Mouse (Mus musculus) retina, embryonic 14.5 days (tissue): ENCODE measurements at regions not wholly inside any gene's neighbourhood (a gene's known extent, or its start where the extent isn't known, plus 50 kb on each side); places are given as distances from the start of the nearest gene placed in this dataset.

Source experiments
- DNase-seq: peaks from one replicate; pipeline ENCODE4 v3.0.0-alpha.2; 2015; ENCODE audit warnings: low spot score

DNA sequence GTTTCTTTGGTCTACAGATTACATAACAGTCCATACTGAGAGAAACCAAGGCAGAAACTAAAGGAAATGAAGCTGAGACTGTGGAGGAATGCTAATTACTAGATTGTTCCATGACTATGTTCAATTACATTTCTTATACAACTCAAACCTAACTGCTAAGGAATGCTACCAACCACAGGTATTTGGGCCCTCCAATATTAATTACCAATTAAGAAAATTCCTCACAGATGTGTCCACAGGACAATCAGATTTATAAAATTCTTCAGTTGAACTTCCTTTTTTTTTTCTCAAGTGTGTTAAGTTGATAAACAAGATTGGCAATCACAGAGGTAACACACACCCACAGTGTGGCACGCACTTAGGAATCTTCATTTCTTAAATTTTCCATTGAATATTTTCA is 196.8 kb upstream of the A730009L09Rik start:
- no peak for DNase-seq

DNA sequence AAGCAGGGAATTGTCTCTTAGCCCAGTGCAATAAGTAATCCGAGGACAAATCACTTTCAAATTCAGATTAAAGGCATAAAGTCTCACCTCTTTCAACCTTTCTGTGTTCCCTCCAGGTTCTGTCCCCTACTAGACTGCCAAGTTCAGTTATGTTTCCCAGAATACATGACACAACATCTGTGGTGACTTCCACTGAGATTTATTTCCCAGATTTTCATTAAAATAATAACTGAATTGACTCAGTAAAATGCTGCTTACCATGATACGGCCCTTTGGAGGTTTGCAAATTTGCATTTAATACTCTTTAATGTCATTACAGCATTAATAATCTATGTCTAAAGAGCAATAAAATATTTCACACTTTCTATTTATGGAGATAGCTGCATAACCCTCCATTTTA is 193.4 kb upstream of the A730009L09Rik start:
- DNase-seq = no peak

DNA sequence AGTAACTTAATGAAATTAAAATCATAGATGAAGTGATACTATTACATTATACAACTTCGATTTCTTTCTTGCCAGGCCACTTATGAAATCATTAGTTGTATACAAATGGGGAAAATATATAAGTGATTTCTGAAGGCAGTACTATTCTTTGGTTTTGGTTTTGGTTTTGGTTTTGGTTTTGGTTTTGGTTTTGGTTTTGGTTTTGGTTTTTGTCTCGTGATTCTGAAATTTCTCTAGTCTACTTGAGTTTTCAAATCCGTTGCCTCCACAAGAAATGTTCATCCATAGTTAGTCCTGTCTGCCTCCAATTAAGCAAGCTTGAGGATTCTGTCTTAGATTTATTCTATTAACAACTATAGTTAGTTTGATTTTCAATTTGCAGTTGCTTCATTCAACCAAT is 184.6 kb upstream of the A730009L09Rik start:
- DNase-seq = no peak

DNA sequence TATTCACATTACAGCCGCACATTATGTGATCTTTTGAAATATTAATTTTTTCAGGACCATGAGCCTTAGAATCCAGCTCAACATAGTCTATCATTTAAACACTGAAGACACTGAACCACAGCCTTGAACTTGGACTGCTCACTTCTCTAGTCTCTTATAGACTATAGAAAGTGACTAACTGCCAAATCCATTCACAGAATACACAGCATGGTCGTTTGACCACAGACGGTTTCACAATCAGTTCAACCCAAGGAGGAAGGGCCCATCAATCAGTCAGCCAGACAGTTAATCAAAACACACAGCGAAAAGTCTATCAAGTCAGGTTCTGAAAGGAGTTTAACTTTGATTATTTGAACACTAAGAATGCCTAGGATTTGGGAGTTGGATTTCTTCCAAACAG is 168.8 kb upstream of the A730009L09Rik start:
- DNase-seq = no peak

DNA sequence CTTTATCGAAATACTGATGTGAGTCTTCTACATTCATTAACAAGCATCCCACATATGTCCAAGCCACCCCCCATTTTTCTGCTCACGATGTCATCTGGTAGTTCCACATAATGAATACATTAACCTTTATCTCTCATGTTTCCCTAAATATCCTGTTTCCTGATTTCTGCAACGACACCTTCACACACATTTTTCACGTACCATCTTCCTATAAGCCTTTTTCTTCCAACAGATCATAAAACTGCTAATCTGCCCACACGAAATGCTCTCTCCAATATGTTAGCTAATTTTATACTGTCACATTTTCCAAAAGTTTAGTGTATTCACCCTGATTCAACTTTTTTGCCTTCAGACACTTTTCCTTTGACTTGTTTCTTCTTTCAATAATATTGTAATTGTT is 159.8 kb upstream of the A730009L09Rik start:
- no peak for DNase-seq

DNA sequence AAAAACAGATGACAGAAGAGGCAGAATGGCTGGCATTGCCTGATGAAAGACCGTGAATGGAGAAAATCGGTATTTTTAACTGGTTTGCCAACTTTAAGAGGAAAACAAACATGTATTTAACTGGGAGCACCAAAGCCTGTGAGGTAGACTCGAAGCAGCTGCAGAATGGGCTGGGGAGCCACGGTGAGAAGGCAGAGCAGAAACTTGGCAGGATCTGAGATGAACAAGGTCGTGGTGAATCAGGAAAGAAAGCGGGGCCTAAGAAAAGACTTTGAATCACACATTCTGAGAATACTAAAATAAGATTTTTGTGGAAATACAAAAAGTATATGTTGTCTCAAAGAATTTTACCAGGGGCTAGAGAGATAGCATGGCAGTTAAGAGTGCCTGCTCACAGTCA is 149.0 kb upstream of the A730009L09Rik start:
- no peak for DNase-seq

DNA sequence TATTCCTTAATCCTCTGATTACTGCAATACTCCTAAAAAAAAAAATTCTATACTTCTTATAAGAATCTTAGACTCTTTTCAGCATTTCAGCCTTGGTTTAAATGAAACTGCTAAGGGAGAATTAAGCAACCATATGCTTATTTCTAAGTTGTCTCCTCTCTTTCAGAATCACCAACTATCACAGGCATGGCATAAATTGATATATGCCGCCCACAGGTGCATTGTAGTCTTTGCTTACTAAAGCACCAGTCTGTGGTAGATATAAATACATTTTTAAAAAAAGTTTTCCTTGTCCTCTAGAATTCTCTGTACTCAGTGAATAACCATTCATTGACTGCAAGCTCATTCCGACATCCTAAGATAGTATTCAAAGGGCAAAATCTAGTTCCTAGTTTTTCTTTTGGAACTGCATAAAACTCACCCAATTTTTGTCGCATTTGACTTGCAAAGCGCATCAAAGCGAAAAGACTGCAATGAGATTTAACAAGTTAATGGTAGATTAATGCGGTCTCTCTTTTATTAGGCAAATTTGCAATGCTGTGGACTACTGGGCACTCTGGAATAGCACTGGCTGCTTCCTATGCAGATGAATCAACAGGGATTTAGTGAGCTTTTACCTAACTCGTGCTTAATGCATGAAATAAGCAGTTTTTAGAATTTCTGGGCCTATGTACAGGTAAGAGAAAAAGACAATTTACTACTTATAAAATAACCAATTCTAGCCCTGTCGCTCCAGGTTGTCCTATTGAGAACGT is 145.8 kb upstream of the A730009L09Rik start:
- DNase-seq = no peak

DNA sequence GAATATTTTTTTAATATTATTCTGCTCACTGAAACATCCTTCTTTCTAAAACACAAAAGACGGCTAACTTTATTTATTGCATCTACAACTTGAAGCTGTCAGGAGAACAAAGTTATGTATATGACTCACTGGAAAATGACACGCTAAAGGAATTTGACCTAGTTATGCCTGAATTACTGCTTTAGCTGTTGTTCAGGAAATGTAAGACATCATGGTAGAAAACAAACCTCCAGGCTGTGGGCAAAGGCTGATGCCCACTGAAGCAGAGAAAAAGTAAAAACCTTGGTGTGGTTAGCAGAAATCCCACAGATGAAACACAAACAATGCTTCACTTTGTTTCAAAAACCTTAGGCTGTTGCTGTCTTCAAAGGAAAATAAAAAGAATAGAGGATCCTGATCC is 136.5 kb upstream of the A730009L09Rik start:
- DNase-seq = peak; percentile 50

DNA sequence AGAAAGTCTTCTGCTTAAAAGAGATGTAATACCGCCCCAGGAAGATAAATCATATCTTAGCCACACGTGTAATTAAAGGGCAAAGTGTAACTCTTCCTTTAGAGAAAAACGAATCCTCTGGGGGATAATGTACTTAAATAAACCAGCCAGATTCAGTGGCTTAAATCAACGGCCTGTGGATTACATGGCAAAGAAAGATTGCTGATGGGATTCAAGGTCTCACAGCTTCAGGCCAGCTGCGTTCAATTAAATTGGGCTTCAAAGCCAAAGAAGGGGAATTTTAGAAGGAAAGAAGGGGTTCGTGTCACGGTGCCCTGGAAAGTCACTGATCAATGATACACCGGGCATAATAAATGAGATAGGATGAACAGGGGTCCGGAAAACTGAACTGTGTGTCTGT is 123.2 kb upstream of the A730009L09Rik start:
- no peak for DNase-seq

DNA sequence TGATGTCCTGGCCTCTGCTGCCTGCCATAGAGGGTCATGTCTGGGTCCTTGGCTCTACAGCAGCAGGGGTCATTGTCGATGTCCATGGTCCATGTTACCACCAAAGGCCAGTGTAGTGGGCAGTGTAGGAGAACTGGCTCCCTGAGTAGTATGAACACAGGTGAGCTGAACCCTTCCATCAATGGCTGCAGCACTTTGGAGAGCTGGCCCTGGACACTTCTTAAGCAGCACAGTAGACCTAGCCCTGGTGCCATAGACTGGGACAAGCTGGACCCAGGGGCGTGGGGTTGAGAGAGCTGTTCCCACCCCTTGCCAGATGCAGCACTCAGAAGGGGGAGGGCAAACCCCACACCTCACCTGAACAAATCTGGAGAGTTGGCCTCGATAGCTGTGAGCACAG is 120.0 kb upstream of the A730009L09Rik start:
- DNase-seq = no peak

DNA sequence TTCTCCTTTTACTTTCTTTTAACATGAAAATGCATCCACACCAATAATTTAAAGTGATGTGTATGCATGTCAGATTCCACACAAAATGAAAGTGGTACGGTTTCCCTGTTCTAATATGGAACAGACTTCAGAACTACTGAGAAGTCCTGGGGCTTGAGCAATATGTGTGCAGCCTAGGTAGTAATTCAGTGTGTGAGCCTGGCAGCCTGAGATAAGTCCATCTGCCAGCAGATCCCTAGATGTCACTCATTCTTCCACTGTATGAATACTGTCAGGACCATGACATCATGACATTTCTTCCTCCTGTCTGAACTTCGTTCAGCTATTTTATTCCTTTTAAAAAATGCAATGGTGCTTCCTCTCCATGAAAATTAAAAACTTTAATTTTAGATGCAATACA is 93.3 kb upstream of the A730009L09Rik start:
- no peak for DNase-seq

DNA sequence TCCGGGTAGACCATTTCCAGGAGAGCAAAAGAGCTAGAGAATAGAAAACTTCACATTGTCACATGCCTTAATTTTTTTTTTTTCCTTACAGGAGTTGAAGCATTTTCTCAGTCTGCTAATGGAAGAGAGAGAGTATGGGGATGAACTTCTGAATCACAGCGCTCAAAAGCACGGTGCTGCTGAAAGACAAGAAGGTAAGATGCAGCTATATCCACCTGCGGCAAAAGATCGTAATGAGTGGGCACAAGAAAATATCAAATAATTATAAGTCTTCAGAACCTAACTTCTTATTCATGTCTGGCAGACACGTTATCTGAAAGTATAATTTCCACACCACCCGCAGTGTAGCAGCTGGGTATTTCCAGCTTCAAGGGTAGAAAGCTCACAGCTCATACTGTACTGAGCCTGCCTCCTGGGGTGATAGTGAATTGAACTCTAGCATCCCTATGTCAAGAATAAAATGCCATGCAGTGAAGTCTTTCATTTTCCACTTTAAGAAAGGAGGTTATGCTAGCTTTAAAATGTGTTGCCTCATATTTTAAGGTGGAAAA is 87.9 kb upstream of the A730009L09Rik start:
- DNase-seq = no peak

DNA sequence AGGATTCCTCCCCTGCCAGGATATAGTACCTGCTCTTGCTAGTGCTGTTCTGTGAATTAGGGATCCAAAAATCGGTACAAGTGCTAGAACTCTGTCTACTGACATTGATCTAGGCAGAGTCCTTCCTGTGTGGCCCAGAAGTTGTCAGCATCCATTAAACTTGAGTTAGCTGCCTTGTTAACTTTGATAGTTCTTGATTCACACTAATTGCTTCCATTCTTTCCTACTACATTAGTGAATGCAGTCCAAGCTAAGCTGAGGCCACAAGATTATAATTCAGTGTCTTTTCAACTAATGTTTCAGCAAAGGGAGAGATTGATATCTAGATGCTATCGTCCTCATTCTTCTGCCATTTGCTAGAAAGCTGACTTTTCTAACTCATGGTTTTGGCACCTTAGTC is 58.3 kb upstream of the A730009L09Rik start:
- DNase-seq = peak; percentile 76

DNA sequence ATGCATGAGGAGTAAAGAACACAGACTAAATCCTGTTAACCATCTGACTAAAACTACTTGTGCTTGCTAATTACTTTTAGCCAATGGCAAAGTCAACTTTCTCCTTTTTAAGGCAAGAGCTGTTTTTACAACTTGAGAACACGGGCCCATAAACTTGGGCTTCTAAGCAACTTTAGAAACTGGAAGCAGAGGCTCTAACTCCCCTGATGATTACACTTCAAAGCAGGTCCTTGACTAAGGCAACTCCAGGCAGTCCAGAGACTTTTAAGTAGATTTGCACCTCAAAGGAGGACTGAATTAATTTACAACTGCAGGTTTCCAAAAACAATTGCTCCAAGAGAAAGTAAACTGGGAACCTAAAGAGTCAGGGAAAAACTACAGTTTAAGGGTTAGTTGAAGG is 52.8 kb upstream of the A730009L09Rik start:
- DNase-seq = no peak
